Mouse (Mus musculus): ENCODE measurements around the gene Rai1. TPM values are rescaled to one million over a fixed set of nuclear protein-coding genes. Genes with fewer than 3 reads are reported as not detected.

The Rai1 gene
- total RNA-seq, 2 experiments from 2014 or later, result 85.4 to 86.3 TPM

DNA sequence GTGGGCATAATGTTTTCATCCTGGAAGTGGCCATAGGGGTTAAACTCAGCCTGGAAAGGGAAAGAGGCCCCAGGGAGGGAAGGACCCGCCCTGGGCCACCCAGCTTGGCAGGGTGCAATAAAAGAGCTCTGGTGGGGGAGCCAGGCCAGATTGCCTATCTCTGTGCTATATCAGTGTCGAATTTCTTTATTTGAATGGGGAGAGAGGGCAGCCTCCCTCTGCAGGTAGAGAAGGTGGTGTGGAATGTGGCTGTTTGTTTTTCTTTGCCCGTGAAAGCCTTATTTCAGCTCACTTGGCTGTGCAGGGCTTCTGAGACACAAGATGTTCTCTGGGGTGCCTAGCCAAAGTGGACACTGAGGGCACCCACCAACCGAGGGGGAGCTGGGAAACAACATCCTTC is 8.8 kb downstream of the Rai1 start:
- no peak overlapping the region for H3K4me3 ChIP-seq
- DNase-seq (ENCODE audit: extremely low spot score in 1 of 2, low spot score in 2 of 2), result no peak
- peak overlapping the region; percentile 96 for H3K27ac ChIP-seq
- intact Hi-C loops (cut with DNase I), result loop anchor here (2.0 kb wide), 2 partner anchors 63 to 75 kb away; no protein-coding TSS in a partner anchor
- TF ChIP-seq CTCF (IDR thresholded peaks at IDR 0.05), result no peak

DNA sequence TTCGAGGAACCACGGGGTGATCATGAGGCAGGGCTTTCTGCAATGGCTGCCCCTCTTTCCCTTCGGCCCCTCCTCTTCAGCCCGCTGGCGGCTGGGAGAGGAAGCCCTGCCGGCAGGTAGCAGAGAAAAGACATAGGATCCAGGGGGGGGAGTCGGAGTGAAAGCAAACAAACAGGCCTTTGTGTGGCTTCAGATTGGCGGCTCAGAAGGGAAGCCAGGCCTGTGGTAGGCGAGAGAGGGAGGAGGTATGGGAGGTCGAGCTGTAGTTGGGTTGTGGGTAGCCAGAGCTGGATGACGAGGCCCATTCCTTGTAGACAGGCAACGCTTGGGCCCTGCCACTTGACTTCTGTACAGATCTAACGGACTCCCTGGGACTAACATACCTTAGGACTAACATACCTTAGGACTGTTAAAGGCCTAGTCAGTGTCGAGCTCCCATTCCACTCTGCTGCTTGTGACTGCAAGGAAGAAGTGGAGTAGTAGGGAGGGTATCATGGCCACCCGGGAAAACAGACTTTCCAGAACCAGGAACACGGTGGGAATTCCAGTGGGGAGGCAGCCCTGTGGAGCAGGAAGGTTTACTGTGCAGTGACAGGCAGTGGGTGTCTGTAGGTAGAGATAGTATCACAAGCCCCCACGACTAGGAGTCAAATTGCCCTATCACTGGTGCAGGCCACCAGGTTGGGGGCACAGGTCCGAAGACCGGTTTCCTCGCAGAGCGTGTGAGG is 9.6 kb downstream of the Rai1 start:
- TF ChIP-seq CTCF (IDR thresholded peaks at IDR 0.05), result no peak
- Histone ChIP-seq H3K4me3 (peak overlapping the region; percentile 58), H3K27ac (peak overlapping the region; percentile 96)
- DNase-seq (ENCODE audit: extremely low spot score in 1 of 2, low spot score in 2 of 2), result peak; percentile 31 to 32
- intact Hi-C loops (cut with DNase I), result loop anchor here (2.0 kb wide), 2 partner anchors 62 to 74 kb away; no protein-coding TSS in a partner anchor

DNA sequence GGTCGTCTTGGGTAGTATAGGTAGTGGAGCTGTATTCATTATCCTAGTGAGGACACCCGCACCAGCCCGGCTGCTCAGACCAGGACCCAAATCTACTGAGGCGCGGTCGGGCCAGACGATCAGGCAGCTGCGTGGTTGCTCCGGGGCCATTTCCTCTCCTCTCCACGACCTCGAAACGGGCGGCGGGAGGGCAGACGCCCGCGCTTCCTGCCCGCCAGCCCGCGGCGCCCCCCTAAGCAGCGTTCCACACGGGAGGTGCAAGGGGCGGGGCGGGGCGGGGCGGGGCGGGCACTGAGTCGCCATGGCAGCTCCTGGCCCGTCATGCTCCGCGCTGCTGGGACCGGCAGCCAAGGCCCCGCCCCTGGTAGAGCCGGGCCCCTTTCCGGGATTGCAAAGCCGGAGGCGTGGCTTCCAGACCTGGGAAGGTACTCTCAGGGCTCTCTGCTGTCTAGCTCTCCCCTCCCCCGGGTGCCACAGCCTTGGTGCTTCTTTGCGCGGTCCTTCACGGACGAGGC is 10.3 kb downstream of the Rai1 start:
- peak; percentile 87 to 89 for DNase-seq (ENCODE audit: extremely low spot score in 1 of 2, low spot score in 2 of 2)
- intact Hi-C loops (cut with DNase I), result loop anchor here (2.0 kb wide), 2 partner anchors 62 to 74 kb away; no protein-coding TSS in a partner anchor
- Histone ChIP-seq H3K4me3 (peak overlapping the region; percentile 58), H3K27ac (peak overlapping the region; percentile 96)
- no peak; the same call in 1 of the 2 replicates for TF ChIP-seq CTCF (IDR thresholded peaks at IDR 0.05)

DNA sequence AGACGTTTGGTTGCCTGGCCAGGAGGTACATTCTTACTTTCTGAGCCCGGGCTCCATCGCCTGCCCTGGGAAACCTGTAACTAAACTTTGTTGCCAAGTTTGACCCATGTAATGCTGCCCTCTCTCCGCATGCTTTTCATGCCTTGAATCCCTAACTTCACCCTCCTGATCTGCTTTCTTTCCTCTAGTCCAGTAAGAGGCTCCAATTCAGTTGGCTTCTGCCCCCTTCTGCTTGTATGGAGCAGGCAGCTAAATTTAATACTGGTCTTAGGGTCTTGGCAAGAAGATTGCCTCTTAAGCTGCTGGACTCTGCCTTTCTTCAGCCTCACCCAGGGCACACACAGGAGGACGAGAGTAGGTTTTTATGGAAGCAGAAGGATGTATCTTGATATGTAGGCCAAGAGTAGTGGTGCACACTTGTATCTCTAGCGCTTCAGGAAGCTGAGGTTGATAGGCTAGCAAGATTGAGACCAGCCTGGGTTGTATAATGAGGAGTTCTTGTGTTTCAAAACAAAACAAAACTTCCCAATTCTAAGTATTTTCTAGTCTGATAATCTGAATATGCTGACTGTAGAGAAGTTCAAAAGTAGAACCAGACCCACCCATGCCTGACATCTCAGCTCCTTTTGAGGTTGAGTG is 10.9 kb downstream of the Rai1 start:
- no peak for TF ChIP-seq CTCF (IDR thresholded peaks at IDR 0.05)
- Histone ChIP-seq H3K4me3 (peak overlapping the region; percentile 58), H3K27ac (peak overlapping the region; percentile 96)
- DNase-seq (ENCODE audit: extremely low spot score in 1 of 2, low spot score in 2 of 2), result no peak
- intact Hi-C loops (cut with DNase I), result loop anchor here (2.0 kb wide), 2 partner anchors 61 to 73 kb away; no protein-coding TSS in a partner anchor

DNA sequence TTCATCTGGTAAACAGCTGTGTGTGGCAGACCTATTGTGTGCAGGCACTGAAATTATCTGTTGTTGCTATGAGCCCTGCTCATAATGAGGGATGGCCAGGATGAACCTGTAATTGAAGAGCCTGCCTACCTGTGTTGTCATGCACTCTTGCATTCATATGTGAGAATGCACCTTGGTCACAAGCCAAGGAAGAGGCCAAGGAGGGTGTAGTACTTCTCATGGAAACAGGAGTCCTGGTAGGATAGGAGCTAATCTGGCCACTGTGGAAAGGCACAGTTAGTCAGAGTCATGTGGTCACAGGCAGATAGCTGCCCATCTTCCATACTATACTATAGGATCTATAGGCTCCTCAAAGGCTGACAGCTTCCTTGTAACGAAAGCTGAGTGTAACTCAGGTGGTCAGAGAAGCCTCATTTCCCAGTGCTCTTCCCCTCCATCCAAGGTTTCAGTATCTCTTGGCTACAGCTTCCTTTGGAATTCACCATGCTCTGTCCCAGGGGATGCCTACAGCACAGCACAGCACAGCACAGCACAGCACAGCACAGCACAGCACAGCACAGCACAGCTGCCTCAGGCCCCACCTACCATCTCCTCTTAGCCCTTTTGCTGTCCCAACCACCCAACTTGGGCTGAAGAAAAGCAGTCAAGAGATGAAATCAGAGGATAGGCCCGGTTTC is 15.9 kb downstream of the Rai1 start:
- H3K27ac ChIP-seq, result no peak overlapping the region
- no peak for TF ChIP-seq CTCF (IDR thresholded peaks at IDR 0.05)
- intact Hi-C loops (cut with DNase I), result no loop called here
- DNase-seq (ENCODE audit: extremely low spot score in 1 of 2, low spot score in 2 of 2), result no peak
- no peak overlapping the region for H3K4me3 ChIP-seq

DNA sequence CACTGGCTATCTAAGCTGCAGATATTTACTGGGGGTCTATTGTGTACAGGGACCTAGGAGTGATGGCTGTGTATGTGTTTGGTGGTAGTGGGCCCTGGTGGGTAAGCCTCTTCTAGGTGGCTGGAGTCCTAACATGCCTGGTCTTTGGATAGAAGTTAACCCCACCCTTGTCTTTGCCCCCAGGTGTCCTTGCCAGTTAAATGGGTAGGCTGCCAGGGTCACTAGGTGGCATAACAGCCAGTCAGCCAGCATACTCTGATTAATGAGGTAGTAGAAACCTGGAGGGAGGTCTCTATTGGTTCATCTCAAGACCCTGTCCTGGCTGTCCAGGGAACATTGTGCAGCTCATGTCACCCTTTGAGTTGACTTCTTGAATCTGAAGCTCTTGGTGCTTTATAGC is 17.8 kb downstream of the Rai1 start:
- H3K27ac ChIP-seq, result no peak overlapping the region
- TF ChIP-seq CTCF (IDR thresholded peaks at IDR 0.05), result no peak
- H3K4me3 ChIP-seq, result no peak overlapping the region
- intact Hi-C loops (cut with DNase I), result no loop called here
- DNase-seq (ENCODE audit: extremely low spot score in 1 of 2, low spot score in 2 of 2), result no peak

DNA sequence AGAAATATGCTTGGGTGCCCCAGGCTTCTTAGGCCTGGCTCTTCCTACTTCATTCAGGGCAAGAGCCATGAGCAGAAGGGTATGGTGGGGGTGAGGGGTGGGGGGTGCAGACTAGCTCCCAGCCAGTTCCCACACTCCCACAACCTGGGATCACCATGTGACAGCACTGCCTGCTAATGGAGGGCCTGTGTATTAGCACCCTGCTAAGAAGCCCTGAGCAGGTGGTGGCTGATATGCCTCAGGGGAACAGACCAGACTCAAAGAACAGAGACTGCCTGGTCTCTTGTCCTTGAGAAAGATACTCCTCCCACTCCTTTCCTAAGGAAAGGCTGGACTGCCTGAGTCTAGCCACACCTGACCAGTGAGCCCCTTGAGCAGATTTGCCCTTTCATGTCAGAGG is 22.2 kb downstream of the Rai1 start:
- DNase-seq (ENCODE audit: extremely low spot score in 1 of 2, low spot score in 2 of 2), result no peak
- no peak overlapping the region for H3K27ac ChIP-seq
- no peak overlapping the region for H3K4me3 ChIP-seq
- intact Hi-C loops (cut with DNase I), result no loop called here
- no peak for TF ChIP-seq CTCF (IDR thresholded peaks at IDR 0.05)

DNA sequence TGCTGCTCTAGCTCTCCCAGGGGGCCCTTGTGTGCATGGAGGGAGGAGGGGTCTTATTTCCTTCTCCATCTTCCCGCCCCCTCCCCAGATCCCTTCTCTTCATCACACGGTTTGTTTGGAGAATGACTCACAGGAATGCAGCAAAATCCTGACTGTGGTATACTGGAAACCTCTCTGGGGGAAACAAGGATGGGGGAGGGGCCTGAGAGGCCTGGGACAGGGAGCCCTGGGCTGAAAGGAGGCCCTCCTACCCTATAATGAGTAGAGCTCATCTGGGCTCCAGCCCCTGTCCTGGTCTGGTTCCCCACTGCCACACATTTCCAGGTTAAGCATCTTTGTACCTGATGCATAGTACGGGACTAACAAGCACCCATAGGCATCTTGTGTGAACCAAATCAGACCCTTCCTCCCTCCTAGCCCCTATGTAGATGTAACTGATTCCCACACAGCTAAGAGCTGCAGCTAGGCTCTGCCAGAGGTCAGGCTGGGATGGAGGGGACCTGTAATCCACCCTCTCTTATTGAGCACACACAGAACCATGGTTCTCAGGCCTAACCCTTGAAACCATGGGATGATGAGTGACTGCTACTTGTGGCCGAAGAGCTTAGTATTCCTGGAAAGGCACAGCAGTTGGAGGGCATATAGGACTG is 23.2 kb downstream of the Rai1 start:
- Histone ChIP-seq H3K27ac (no peak overlapping the region), H3K4me3 (no peak overlapping the region)
- DNase-seq (ENCODE audit: extremely low spot score in 1 of 2, low spot score in 2 of 2), result no peak
- intact Hi-C loops (cut with DNase I), result no loop called here
- no peak for TF ChIP-seq CTCF (IDR thresholded peaks at IDR 0.05)

DNA sequence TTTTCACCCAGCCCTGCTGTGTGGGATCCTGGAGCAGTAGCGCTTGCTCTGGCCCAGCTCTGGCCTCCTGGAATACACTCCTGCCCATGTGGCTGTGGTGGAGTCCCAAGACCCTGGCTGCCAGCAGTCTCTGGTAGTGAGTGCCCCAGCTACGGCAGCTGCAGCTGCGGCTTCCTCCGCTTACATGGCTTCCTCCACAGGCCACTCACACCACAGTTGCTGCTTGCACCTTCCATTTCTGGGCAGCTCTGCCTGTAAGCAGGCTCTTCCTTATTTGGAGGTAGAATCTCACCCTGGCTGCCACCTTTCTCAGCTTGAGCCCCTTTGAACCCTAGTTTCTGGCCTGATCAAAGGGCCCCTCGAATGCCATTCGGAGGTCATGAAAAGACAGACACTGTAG is 25.7 kb downstream of the Rai1 start:
- TF ChIP-seq CTCF (IDR thresholded peaks at IDR 0.05), result no peak
- Histone ChIP-seq H3K4me3 (no peak overlapping the region), H3K27ac (no peak overlapping the region)
- no peak for DNase-seq (ENCODE audit: extremely low spot score in 1 of 2, low spot score in 2 of 2)
- intact Hi-C loops (cut with DNase I), result no loop called here

DNA sequence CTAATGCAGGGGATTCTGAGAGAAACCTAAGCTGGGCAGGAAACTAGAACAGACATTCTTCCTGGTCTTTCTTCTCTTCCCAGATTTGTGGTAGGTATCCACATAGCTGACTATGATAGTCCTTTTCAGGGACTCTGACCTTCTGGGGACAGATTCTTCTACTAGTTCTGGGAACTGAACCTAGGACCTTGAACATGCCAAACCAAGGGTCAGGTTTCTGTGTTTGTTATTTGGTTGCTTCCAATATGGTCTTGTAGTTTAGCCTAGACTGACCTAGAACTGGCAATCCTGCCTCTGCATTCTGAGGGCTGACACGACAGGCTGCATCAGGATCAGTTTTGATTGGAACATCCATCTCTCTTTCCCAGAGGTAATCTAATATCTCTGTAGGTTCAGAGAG is 27.2 kb downstream of the Rai1 start:
- intact Hi-C loops (cut with DNase I), result no loop called here
- TF ChIP-seq CTCF (IDR thresholded peaks at IDR 0.05), result no peak

DNA sequence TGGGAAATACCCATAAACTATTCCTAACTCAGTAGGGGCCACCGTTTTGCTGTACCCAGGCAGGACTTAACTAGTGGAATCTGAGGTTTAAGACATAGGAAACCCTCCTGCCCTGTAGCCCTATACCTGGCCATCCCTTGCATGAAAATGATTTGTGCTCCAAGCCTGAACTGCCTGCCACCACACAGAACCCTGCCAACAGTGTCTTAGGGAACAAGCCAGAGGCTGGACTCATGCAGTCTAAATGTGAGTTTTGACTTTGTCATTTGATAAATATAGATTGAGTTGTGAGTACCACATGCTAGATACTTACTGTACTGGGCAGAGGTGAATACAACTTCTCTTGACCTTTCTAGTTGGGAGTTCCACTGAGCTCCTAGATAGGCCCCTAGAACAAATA is 31.7 kb downstream of the Rai1 start:
- TF ChIP-seq CTCF (IDR thresholded peaks at IDR 0.05), result no peak
- no peak overlapping the region for H3K4me3 ChIP-seq
- intact Hi-C loops (cut with DNase I), result no loop called here
- no peak overlapping the region for H3K27ac ChIP-seq
- DNase-seq (ENCODE audit: extremely low spot score in 1 of 2, low spot score in 2 of 2), result no peak

More for the DNA sequence above, 27.2 kb downstream of the Rai1 start:
- Histone ChIP-seq H3K4me3 (no peak overlapping the region), H3K27ac (no peak overlapping the region)
- DNase-seq (ENCODE audit: extremely low spot score in 1 of 2, low spot score in 2 of 2), result no peak

Measured in left cerebral cortex, adult 2 months (tissue).